Mouse (Mus musculus): ENCODE results near the gene Thop1. TPM values are rescaled to one million over a fixed set of nuclear protein-coding genes. Genes with fewer than 3 reads are reported as not detected.
"Not testable (repeated sequence)": the region's sequence is repeated elsewhere in the genome, so short reads cannot be mapped to it uniquely, and the experiment has no call there.

Thop1 gene
- 10 to 100 TPM; 43.9 to 49.4 TPM for total RNA-seq (2021)
- long read RNA-seq, experiment 1, transcript Thop1-201 (13 exons, 2,832 nt) = major isoform, 84 of 101 reads
- long read RNA-seq, experiment 1, partial matches to known transcripts = 8 of 101 reads
- long read RNA-seq, experiment 1, other reads (novel, unspliced or antisense) = 9 of 101 reads
- long read RNA-seq, experiment 2, transcript Thop1-201 (13 exons, 2,832 nt) = major isoform, 54 of 67 reads
- long read RNA-seq, experiment 2, partial matches to known transcripts = 5 of 67 reads
- long read RNA-seq, experiment 2, other reads (novel, unspliced or antisense) = 8 of 67 reads

DNA sequence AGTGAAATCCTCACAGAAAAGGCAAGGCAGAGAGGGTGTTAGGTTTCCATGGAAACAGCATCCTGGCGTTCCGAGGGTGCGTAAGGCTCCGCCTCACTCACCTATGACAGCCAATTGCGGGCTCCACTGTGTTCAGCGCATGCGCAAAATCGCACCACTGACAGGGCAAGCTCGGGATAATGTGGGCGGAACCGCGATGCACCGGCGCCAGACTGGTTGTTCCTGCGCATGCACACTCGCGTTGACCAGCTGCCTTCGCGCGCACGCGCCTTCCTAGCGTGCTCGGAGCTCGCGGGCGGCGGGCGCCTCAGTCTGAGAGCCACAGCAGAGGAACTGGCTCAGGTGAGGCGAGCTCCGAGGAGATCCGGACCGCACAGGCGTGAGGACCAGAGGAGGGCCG lies at the start of gene Thop1:
TSS of gene Thop1 (plus strand) at position 200 of the 400 bp plus-strand sequence.
- DNase-seq (ENCODE audit: low spot score in 2 of 2) = peak; percentile 97 to 98

- no peak for DNase-seq (ENCODE audit: low spot score in 2 of 2)
These were observed 49.6 kb upstream of the Thop1 start for GRCm38 (mm10) chr10:81020207-81020606.

- DNase-seq (ENCODE audit: low spot score in 2 of 2) = peak in 1 of 2 experiments; percentile 40
These were observed 48.2 kb upstream of the Thop1 start for GRCm38 (mm10) chr10:81021547-81022110.

DNA sequence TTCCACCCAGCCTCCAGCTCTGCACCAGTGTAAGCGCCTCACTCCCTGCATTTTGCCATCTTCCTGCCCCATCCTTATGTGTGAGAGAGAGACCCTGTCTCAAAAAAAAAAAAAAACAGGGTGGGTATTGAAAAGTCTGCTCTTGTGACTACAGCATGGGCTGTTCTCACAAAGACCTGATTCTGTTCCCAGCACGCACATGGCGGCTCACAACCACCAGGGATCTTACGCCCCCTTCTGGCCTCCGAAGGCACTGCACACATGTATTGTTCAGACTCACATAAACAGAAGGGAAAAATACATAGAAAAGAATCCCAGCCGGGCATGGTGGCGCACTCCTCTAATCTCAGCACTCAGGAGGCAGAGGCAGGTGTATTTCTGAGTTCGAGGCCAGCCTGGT lies 47.1 kb upstream of the Thop1 start:
- DNase-seq (ENCODE audit: low spot score in 2 of 2) = no peak

GRCm38 (mm10) chr10:81024346-81024937 lies 45.4 kb upstream of the Thop1 start:
- no peak for DNase-seq (ENCODE audit: low spot score in 2 of 2)

DNA sequence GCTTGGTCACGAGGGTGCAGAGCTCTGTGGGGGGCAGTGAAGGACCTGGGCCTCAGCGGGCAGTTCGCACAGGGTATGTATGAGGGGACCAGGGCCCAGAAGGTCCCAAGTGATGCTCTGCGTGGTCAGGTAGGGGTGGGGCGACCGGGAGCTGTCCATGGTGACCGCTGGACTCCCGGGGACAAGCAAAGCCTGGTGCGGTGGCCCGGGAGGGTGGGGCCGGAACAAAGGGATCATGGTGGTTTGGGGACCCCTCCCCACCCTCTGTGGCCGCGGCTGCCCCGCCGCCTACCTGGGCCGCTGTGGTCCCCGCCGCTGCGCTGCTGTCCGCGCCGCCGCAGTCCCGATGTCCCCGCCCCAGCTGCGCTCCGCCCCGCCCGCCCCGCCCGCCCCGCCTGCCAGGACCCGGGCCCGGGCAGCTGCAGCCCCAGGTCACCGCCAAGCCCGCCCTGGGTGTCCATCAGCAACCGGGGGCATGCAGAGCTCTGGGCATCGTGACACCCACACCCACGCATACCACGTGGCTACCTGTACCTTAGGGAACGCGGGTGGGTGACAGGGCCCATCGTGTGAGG lies 44.7 kb upstream of the Thop1 start:
- no peak for DNase-seq (ENCODE audit: low spot score in 2 of 2)

GRCm38 (mm10) chr10:81025639-81026275 lies 44.1 kb upstream of the Thop1 start, which contains the start of gene Diras1:
TSS of gene Diras1 (minus strand) at chr10:81025662.
- no peak for DNase-seq (ENCODE audit: low spot score in 2 of 2)

DNA sequence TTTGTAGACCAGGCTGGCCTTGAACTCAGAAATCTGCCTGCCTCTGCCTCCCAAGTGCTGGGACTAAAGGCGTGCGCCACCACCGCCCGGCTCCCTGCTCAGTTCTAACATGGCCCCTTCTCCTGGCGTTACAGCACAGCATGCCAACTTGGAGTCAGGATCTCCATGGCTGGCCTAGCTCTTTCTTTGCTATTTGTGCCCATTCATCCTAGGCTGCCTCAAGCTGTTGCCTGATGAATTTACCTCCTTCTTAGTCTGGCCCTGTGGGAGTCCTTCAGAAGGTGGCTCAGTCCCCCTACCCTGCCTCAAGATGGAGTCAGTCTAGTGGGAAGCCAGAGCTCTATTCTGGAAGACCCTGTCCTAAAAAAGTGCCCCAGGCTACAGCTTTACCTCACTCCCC lies 43.0 kb upstream of the Thop1 start:
- no peak for DNase-seq (ENCODE audit: low spot score in 2 of 2)

DNA sequence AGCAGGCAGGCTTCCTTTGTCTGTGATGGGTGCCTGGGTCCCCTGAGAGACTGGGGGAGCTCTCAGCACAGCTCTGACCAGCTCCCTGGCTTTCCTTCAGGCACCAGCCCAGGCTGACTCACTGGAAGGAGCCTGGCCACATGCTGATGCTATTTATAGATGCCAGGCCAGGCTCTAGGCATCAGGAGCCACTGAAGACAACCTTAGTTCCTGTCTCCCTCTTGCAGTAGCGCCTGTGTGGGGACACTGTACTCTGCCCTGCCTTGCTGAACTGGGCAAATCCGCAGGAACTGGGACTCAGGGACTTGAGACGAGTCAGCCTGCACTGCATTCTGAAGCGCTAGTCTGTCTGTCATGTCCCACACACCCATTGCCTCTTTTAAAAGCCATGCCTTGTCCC lies 42.5 kb upstream of the Thop1 start:
- peak; percentile 27 to 60 for DNase-seq (ENCODE audit: low spot score in 2 of 2)

DNA sequence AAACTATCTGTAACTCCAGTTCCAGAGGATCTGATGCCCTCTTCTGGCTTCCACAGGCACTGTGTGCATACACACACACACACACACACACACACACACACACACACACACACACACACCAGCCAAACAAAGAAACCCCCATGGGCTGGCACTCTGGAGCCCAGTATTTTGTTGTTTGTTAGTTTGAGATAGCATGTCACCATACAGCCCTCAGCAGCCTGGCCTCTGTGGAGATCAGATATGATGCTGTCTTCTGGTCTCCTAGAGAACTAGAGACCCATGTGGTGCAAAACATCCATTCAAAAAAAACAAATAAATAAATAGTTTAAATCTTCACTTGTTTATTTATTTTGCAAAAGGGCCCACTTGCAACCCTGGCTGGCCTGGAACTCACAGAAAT lies 41.6 kb upstream of the Thop1 start:
- DNase-seq (ENCODE audit: low spot score in 2 of 2) = no peak

- no peak for DNase-seq (ENCODE audit: low spot score in 2 of 2)
These were observed 40.8 kb upstream of the Thop1 start for GRCm38 (mm10) chr10:81029031-81029430.

GRCm38 (mm10) chr10:81033586-81033985 lies 36.2 kb upstream of the Thop1 start:
- DNase-seq (ENCODE audit: low spot score in 2 of 2) = no peak

- DNase-seq (ENCODE audit: low spot score in 2 of 2) = no peak
These were observed 33.6 kb upstream of the Thop1 start for GRCm38 (mm10) chr10:81036251-81036650.

GRCm38 (mm10) chr10:81036988-81037580 lies 32.8 kb upstream of the Thop1 start, which contains the start of gene Slc39a3:
TSS of gene Slc39a3 (minus strand) at chr10:81037426.
- DNase-seq (ENCODE audit: low spot score in 2 of 2) = peak; percentile 99

DNA sequence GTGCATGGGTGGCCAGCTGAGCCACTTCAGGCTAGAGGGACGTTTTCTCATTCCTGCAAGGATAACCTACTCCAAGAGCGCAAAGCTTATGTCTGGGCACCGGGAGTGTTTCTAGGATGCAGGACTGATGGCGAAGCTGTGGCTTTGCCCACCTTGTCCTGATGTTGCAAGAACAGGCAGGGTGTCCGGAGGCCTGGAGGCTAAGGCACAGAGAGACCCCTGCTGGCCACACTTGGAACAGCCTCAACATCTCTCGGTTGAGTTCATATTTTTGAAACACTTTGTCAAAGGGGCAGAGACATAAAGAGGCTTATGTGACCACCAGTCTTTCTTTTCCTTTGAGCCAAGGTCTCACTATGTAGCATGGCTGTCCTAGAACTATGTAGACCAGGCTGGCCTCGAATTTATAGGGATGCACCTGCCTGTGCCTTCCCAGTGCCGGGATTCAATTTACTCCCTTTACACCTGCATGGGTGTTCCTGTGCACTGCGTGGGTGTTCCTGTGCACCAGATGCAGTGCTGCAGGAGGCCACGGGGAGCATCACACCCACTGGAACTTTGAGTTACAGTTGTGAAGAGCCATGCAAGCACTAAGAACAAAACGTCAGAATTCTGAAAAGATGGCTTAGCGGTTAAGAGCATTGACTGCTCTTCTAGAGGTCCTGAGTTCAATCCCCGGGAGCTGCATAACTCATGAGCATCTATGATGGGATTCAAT lies 28.2 kb upstream of the Thop1 start:
- peak; percentile 73 to 79 for DNase-seq (ENCODE audit: low spot score in 2 of 2)

DNA sequence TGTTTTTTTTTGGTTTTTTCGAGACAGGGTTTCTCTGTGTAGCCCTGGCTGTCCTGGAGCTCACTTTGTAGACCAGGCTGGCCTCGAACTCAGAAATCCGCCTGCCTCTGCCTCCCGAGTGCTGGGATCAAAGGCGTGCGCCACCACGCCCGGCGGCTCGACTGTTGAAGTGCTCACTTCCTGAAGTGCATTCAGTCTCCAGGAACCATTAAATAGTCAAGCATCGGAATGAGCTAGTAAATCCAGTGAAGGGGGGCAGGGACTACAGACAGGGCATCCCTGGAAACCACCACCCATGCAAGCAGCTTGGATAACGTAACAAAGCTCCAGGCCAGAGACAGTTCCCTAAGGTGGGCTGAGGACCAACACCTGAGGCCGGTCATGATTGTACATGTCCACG lies 24.6 kb upstream of the Thop1 start:
- DNase-seq (ENCODE audit: low spot score in 2 of 2) = not testable (repeated sequence)

DNA sequence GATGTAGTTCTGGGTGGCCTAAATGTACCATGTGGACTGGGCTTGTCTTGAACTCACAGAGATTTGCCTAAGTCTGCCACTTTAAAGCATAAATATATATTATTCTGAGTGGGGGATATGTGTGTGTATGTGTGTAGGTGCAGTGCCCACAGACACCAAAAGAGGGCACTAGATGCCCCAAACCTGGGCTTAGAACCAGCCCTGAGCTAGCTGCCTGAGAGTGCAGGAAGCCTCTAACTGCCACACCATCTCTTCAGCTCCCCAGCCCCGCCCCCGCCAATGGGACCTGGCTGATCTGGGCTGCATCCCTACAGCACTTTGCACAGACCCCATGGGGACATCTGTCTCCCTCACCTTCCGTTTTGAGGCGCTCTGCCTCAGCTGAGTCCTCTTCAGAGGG lies 19.2 kb upstream of the Thop1 start:
- DNase-seq (ENCODE audit: low spot score in 2 of 2) = no peak

GRCm38 (mm10) chr10:81051133-81051532 lies 18.7 kb upstream of the Thop1 start:
- no peak for DNase-seq (ENCODE audit: low spot score in 2 of 2)

DNA sequence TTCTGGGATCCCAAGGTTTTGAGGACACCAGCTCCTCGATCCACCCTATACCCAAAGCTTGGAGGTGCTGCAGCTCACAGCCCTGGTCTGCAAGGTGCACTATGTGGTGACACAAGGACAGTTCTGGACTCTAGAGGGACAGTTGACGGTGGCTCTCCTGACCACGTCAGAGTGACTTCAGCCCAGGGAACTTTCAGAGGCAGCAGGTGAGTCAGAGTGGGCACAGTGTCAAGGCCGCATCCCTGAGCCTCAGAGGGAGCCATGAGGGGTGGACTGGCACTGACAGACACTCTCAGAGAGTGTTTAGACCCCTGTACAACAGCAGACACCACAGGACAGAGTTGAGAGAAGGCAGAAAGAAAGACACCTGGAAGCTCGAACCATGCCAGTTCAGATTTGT lies 17.3 kb upstream of the Thop1 start:
- no peak for DNase-seq (ENCODE audit: low spot score in 2 of 2)

GRCm38 (mm10) chr10:81055169-81055568 lies 14.7 kb upstream of the Thop1 start:
- no peak for DNase-seq (ENCODE audit: low spot score in 2 of 2)

Measured in left cerebral cortex, adult 18-20 months (tissue).